Mouse (Mus musculus): ENCODE results near the gene Piezo1. TPM values are rescaled to one million over a fixed set of nuclear protein-coding genes. Genes with fewer than 3 reads are reported as not detected.

Gene Piezo1
- polyA plus RNA-seq (2015; fragmentation: Illumina TruSeq; extraction: RNeasy Lipid Tissue Mini Kit (QIAGEN cat#74804); ENCODE audit: insufficient read depth, low replicate concordance) = 22.3 TPM

DNA sequence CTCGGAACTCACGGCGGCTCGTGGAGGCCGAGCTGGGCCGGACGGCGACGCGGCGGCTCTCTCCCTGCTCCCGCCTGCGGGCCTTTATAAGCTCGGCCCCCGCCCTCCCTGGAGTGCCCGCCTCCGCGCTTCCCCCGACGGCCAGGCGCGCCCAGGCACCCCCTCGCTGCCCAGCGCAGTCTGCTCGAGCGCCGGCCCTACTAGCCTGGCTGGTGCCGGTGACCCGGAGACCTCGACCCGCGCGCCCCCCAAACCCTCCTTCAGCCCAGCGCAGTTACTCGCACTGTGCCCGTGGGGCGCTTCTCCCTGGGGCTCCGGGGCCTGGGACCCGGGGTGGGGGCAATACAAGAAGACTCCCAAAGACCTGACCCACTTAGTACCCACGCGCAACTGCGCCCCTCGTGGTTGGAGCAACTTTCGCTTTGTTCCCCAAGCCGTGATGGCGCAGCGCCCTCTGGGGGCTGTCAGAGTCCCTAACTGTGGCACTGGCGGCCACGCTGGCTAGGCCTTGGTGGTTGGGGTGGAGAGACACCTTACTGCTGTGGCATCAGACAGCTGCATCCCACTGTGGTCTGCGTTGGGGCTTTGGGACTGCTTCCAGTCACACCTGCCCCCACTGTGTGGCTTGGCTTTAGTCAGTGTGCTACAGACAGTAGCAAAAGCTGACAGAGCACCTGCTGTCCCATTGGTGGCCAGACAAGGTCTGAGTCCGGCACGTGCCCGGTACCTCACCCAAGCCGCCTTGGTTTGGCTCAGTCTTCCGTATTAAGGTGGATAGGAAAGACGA is at the start of gene Piezo1:
Piezo1 (minus strand) TSS at position 65 of the 787 bp plus-strand sequence.

GRCm38 (mm10) chr8:122576648-122577022 is 25.5 kb upstream of the Piezo1 start, which contains the start of gene Aprt:
Aprt (minus strand) TSS chr8:122576909.

DNA sequence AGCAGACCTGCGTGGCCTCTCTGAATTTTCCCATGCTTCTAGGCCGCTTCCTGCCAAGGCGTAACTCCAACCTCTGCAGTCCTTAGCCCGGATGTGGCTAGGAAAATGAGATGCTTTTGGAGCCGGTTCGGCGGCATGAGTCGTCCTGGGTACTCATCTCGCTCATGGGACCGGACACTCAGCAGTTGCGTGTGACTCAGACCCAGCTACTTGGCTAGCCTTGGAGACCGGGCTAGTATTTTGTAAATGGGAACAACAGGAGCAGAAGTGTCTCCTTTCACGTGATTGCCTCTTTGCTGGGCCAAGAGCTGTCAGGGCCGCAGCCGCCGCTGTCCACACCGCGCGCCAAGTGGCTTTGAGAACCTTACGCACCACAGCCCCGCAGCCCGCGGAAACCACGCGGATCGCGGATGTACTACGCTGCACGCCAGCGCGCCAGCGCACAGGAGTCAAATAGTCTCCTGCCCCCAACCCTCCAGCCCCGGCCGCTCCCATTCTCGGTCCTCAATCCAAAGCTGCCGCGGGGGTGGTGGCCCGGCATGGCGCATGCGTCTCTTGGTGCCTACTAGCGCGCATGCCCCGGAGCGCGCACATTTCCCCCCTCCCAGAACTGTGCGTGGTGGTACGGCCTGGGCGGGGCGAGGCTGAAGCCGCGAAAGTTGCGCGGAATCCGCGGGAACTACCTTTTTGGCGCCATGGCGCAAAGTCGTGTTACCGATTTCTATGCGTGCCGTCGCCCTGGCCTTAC is 16.4 kb upstream of the Piezo1 start, which contains the start of gene Cdt1:
Cdt1 (plus strand) TSS at position 655 of the 748 bp plus-strand sequence.

DNA sequence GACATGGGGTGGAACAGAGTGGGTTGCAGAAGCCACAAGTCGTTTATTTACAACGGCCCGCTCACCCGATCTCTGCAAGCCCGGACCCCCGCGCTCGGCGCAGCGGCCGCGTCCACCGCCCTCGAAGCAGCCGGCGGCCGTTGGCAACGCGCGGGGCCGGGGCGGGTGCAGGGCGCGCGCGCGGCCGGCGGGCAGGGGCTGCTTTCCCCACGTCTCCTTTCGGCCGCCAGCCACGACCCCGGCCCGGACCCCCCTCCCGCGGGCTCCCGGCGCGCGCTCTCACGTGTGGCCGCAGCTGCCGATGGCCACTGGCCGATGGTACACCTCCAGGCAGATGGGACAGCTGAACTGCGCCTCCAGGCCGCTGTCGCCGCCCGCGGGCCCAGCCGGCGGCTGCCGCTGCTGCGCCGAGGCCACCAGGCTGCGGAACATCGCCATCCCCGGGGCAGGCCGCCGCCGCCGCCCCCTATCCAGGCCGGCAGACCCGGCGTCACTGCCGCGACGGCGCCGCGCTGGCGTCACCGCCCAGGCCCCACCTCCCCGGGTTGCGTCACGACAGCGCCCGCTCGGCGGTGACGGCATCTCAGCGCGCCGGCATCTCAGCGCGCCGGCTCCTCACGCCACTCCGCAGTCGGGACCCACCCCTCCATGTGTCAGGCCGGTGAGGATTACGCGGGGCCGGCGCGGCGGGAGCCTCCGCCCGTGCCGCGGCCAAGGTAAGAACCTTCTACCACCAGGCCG is 75.4 kb downstream of the Piezo1 start, which contains the start of the genes Rnf166 and Ctu2:
Rnf166 (minus strand) TSS at position 485 of the 741 bp plus-strand sequence.
Ctu2 (plus strand) TSS at position 564 of the 741 bp plus-strand sequence.

DNA sequence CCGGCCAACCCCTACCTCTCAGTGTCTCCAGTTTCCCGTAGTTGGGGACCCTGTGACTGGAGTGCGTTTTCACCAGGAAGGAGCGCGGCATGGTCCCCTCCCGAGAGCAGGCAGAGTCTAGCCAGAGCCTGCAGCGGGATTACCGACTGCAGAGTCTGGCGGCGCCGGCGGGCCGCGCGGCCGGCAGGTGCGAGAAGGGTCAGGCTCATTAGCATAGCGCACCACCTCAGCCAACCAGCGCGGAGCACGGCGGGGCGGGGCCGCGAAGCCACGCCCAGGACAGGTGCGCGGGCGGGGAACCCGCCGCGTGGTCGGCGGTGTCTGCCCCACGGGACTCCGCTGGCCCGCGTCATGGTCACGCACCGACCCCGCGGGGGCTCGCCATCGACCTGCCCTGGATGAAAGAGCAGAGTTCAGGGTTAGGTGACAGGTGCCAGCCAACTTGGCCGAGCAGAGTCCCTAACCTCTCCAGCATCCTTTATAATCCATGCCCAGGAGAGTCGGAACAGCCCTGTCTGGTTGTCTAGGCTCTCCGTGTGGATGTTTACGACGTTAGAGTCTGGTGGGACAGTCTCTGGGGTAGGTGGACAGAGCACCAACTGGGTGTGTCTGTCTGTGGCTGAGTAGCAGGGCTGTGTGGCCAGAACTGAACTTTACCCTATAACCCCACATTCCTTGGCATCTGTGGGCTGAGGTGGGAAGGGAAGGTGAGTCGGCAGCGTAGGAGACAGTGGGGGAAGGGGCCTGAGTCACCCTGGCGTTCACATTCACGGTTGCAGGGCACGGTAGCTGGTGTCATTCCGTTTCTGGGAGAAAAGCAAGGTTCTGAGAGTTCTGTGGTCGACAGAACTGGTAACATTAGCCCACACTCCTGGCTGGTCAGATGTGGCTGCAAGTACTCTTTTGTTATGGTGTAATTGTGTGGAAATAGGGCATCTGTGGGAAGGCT is 90.3 kb downstream of the Piezo1 start, which contains the start of gene Snai3:
Snai3 (minus strand) TSS at position 210 of the 949 bp plus-strand sequence.

DNA sequence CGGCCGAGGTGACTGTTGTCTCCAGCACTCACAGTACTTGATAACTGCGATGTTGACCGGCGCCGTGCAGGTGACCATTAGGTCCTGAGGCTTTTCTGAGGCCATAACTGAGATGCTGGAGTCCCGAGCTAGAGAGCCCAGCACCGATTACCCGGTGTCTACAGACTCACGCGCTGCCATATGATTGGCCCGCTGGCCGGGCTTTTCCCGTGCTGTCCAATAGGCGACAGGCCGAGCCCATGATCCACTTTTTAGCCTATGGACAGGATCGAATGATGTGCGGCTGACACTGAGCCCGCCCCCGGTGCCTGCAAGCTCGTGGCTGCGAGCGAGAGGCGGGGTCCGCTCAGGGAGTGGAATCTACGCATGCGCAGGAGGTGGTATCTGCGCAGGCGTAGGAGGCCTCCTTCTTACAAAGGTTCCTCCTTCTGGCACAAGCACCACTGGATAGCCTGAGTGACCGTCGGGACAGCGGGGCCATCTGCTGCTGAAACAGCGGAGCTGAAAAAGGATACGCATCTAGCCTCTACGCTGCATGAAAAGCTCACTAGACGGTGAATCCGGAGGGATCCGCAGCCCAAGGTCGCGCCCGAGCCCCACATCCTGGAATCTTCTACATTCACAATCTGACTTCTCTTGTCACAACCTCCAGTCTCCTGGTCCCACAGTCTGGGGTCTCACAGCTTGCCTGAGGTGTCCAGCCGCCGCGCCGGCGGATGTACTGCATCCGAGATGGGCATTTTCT is 107.7 kb downstream of the Piezo1 start, which contains the start of gene Mvd:
Mvd (minus strand) TSS at position 161 of the 745 bp plus-strand sequence.

GRCm38 (mm10) chr8:122432443-122433268 is 118.5 kb downstream of the Piezo1 start, which contains the start of gene Cyba:
Cyba (minus strand) TSS chr8:122432930.

Other genes starting within 250 kb of the Piezo1 start
- not detected for gene Trhr2, start 190.6 kb downstream of the Piezo1 start, polyA plus RNA-seq (2015; fragmentation: Illumina TruSeq; extraction: RNeasy Lipid Tissue Mini Kit (QIAGEN cat#74804); ENCODE audit: insufficient read depth, low replicate concordance)
- 32.2 TPM for gene Zc3h18, start 174.7 kb downstream of the Piezo1 start, polyA plus RNA-seq (2015; fragmentation: Illumina TruSeq; extraction: RNeasy Lipid Tissue Mini Kit (QIAGEN cat#74804); ENCODE audit: insufficient read depth, low replicate concordance)
- not detected for gene Il17c, start 129.3 kb downstream of the Piezo1 start, polyA plus RNA-seq (2015; fragmentation: Illumina TruSeq; extraction: RNeasy Lipid Tissue Mini Kit (QIAGEN cat#74804); ENCODE audit: insufficient read depth, low replicate concordance)
- 98.4 TPM for gene Cyba, start 118.4 kb downstream of the Piezo1 start, polyA plus RNA-seq (2015; fragmentation: Illumina TruSeq; extraction: RNeasy Lipid Tissue Mini Kit (QIAGEN cat#74804); ENCODE audit: insufficient read depth, low replicate concordance)
- 1.9 TPM for gene Mvd, start 107.9 kb downstream of the Piezo1 start, polyA plus RNA-seq (2015; fragmentation: Illumina TruSeq; extraction: RNeasy Lipid Tissue Mini Kit (QIAGEN cat#74804); ENCODE audit: insufficient read depth, low replicate concordance)
- gene Snai3, start 90.6 kb downstream of the Piezo1 start, polyA plus RNA-seq (2015; fragmentation: Illumina TruSeq; extraction: RNeasy Lipid Tissue Mini Kit (QIAGEN cat#74804); ENCODE audit: insufficient read depth, low replicate concordance) = 1.5 TPM
- 17.7 TPM for gene Rnf166, start 75.3 kb downstream of the Piezo1 start, polyA plus RNA-seq (2015; fragmentation: Illumina TruSeq; extraction: RNeasy Lipid Tissue Mini Kit (QIAGEN cat#74804); ENCODE audit: insufficient read depth, low replicate concordance)
- gene Ctu2, start 75.2 kb downstream of the Piezo1 start, polyA plus RNA-seq (2015; fragmentation: Illumina TruSeq; extraction: RNeasy Lipid Tissue Mini Kit (QIAGEN cat#74804); ENCODE audit: insufficient read depth, low replicate concordance) = 12.3 TPM
- 12.6 TPM for gene Cdt1, start 16.7 kb upstream of the Piezo1 start, polyA plus RNA-seq (2015; fragmentation: Illumina TruSeq; extraction: RNeasy Lipid Tissue Mini Kit (QIAGEN cat#74804); ENCODE audit: insufficient read depth, low replicate concordance)
- gene Aprt, start 25.6 kb upstream of the Piezo1 start, polyA plus RNA-seq (2015; fragmentation: Illumina TruSeq; extraction: RNeasy Lipid Tissue Mini Kit (QIAGEN cat#74804); ENCODE audit: insufficient read depth, low replicate concordance) = 20.1 TPM
- gene Galns, start 60.1 kb upstream of the Piezo1 start, polyA plus RNA-seq (2015; fragmentation: Illumina TruSeq; extraction: RNeasy Lipid Tissue Mini Kit (QIAGEN cat#74804); ENCODE audit: insufficient read depth, low replicate concordance) = 10.4 TPM
- gene Trappc2l, start 60.3 kb upstream of the Piezo1 start, polyA plus RNA-seq (2015; fragmentation: Illumina TruSeq; extraction: RNeasy Lipid Tissue Mini Kit (QIAGEN cat#74804); ENCODE audit: insufficient read depth, low replicate concordance) = 39.3 TPM
- gene Pabpn1l, start 71.4 kb upstream of the Piezo1 start, polyA plus RNA-seq (2015; fragmentation: Illumina TruSeq; extraction: RNeasy Lipid Tissue Mini Kit (QIAGEN cat#74804); ENCODE audit: insufficient read depth, low replicate concordance) = not detected
- 13.0 TPM for gene Cbfa2t3, start 147.8 kb upstream of the Piezo1 start, polyA plus RNA-seq (2015; fragmentation: Illumina TruSeq; extraction: RNeasy Lipid Tissue Mini Kit (QIAGEN cat#74804); ENCODE audit: insufficient read depth, low replicate concordance)
- gene Acsf3, start 224.2 kb upstream of the Piezo1 start, polyA plus RNA-seq (2015; fragmentation: Illumina TruSeq; extraction: RNeasy Lipid Tissue Mini Kit (QIAGEN cat#74804); ENCODE audit: insufficient read depth, low replicate concordance) = 5.3 TPM